ENCODE assay signal across 10 mouse cellular contexts in the genomic region with DNA sequence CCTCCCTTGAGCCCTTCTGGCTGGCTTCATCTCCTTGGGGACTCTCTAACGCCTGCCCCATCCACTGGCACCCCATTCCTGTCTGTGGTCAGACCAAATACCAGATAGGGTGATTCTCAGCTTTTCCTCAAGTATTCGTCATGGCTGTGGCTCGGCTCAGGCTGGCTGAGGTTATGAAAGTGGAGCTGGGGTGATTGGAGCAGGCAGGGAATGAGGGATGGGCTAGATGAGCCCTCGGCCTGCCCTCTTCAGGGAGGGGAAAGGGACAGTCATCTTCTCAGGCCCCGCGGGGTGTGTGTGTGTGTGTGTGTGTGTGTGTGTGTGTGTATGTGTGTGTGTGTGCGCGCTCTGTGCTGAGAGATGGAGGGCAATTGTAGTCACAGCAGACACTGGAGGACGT. TPM values are rescaled to one million over a fixed set of nuclear protein-coding genes. Genes with fewer than 3 reads are reported as not detected.
DNase-seq lines count a peak whose midpoint lies in the region; ATAC-seq lines count a peak whose summit lies in the region.
"Had no signal": no experiment of that assay in that cellular context is flagged by ENCODE, and none has a peak within 500 bp of the region (broad histone marks: within the 10 kb centered on the region; RNA-seq: fewer than 3 reads in every experiment).

TSS of gene Podnl1 (plus strand) at position 334 of the 400 bp plus-strand sequence.

- 0 out of 2 replicates have a peak, but pooled peaks have one; percentile 7 for ATAC-seq in liver, embryonic 16.5 days (ENCODE audit: low read depth)
- ATAC-seq in common myeloid progenitor, adult 5-6 weeks (replicated peaks; ENCODE audit: low read depth, poor library complexity, severe bottlenecking): peak; percentile 22; the same call in 1 of the 2 replicates
- no peak for ATAC-seq in megakaryocyte-erythroid progenitor cell, adult 5-6 weeks (replicated peaks; ENCODE audit: low FRiP score, low TSS enrichment, poor library complexity, severe bottlenecking)

- no peak within 1 kb of the TSS for H3K9ac ChIP-seq in liver, embryonic 16.5 days (ENCODE audit: low read depth, low read length)

- 57% methylated on average over 9 of the region's 9 CpGs for WGBS in liver, embryonic 16.5 days (ENCODE audit: insufficient replicate concordance)

- H3K4me1 ChIP-seq in liver, embryonic 16.5 days (ENCODE audit: control insufficient read depth, low read depth, low read length): no peaks in the 10 kb centered on the region

- no peaks in the 10 kb centered on the region for H3K27me3 ChIP-seq in liver, embryonic 16.5 days (ENCODE audit: control insufficient read depth, insufficient read depth, low read depth, low read length)

- no peak within 1 kb of the TSS for H3K4me2 ChIP-seq in liver, embryonic 16.5 days (ENCODE audit: low read depth, low read length)

- H3K4me3 ChIP-seq in liver, embryonic 16.5 days (ENCODE audit: low read depth, low read length): no peak within 1 kb of the TSS

- no peaks in the 10 kb centered on the region for H3K36me3 ChIP-seq in liver, embryonic 16.5 days (ENCODE audit: control insufficient read depth, insufficient read depth)

- DNase-seq in adrenal gland, adult (ENCODE audit: inconsistent age in 2 of 2, low spot score in 1 of 2): peak; percentile 34 to 44
- DNase-seq in adrenal gland, adult 8-10 months: no peak
- no peak for DNase-seq in liver
- DNase-seq in lung, postnatal 14 days: peak; percentile 36
- no peak for DNase-seq in cerebellum, postnatal 36 days
- DNase-seq: embryo, embryonic 11 days; right cerebral cortex, postnatal 25 days had no signal

- no peaks in the 10 kb centered on the region for H3K9me3 ChIP-seq in liver, embryonic 16.5 days (replicated peaks; ENCODE audit: control insufficient read depth, low read length)

- H3K27ac ChIP-seq in liver, embryonic 16.5 days (ENCODE audit: low read length): no peak within 1 kb of the TSS

RNA-seq across cellular contexts. Expression of gene Podnl1, which starts in this region (rescaled TPM):
- total RNA-seq in adrenal gland, adult 8-10 months (2022): under 1 TPM; 0.10 to 0.86 (median 0.34) TPM
- 0.04 TPM in 1 of 2 replicates, not detected in the other for polyA plus RNA-seq in liver, embryonic 16.5 days (2015; fragmentation: Nextera tagmentation; extraction: Ambion mirVana)
- total RNA-seq in common myeloid progenitor, adult 5-6 weeks (2017): not detected in 2 replicates
- 0.79 TPM in 1 of 2 replicates, not detected in the other for total RNA-seq in megakaryocyte-erythroid progenitor cell, adult 5-6 weeks (2014; fragmentation: Nextera tagmentation)
- total RNA-seq in megakaryocyte-erythroid progenitor cell, adult 5-6 weeks (2017): 0.14 TPM in 1 of 2 replicates, not detected in the other

Comparison
In these comparisons a context has a peak if more than half of its experiments do, and no peak if none do; other contexts are left out.
1. DNase-seq: peak in adrenal gland, adult (2 of 2) and lung, postnatal 14 days (single experiment); none in adrenal gland, adult 8-10 months (single experiment), liver (single experiment) and cerebellum, postnatal 36 days (0 of 2).
2. Peak in ATAC-seq in liver, embryonic 16.5 days; RNA of the gene not detected or under 1 TPM.
3. Peak in ATAC-seq in common myeloid progenitor, adult 5-6 weeks; RNA of the gene not detected or under 1 TPM.